Mouse (Mus musculus): Measurements from ENCODE around the gene Cybrd1.
A peak's percentile ranks its signal among the peaks of the same experiment; 100 is the strongest.

The Cybrd1 gene

GRCm38 (mm10) chr2:71123591-71123990, 5.9 kb downstream of the Cybrd1 start:
- DNase-seq: no peak

- no peak for DNase-seq
Measured at GRCm38 (mm10) chr2:71127779-71128534, 10.2 kb downstream of the Cybrd1 start.

- DNase-seq: no peak
Measured at GRCm38 (mm10) chr2:71130366-71130765, 12.6 kb downstream of the Cybrd1 start.

GRCm38 (mm10) chr2:71131866-71132496, 14.3 kb downstream of the Cybrd1 start:
- DNase-seq: no peak

- DNase-seq: peak; percentile 69
Measured at GRCm38 (mm10) chr2:71134041-71134505, 16.4 kb downstream of the Cybrd1 start.

GRCm38 (mm10) chr2:71134836-71135235, 17.1 kb downstream of the Cybrd1 start:
- DNase-seq: no peak

- no peak for DNase-seq
Measured at GRCm38 (mm10) chr2:71140622-71141021, 22.9 kb downstream of the Cybrd1 start.

- DNase-seq: no peak
Measured at GRCm38 (mm10) chr2:71142410-71142809, 24.7 kb downstream of the Cybrd1 start.

GRCm38 (mm10) chr2:71145853-71146252, 28.1 kb downstream of the Cybrd1 start:
- DNase-seq: no peak

GRCm38 (mm10) chr2:71146266-71146665, 28.5 kb downstream of the Cybrd1 start:
- peak; percentile 28 for DNase-seq

GRCm38 (mm10) chr2:71147816-71148215, 30.1 kb downstream of the Cybrd1 start:
- no peak for DNase-seq

- DNase-seq: no peak
Measured at GRCm38 (mm10) chr2:71152170-71152569, 34.4 kb downstream of the Cybrd1 start.

- DNase-seq: peak; percentile 76
Measured at GRCm38 (mm10) chr2:71155486-71155885, 37.8 kb downstream of the Cybrd1 start.

GRCm38 (mm10) chr2:71156446-71156845, 38.7 kb downstream of the Cybrd1 start:
- DNase-seq: no peak

- no peak for DNase-seq
Measured at GRCm38 (mm10) chr2:71157881-71158280, 40.2 kb downstream of the Cybrd1 start.

GRCm38 (mm10) chr2:71159576-71160306, 42.0 kb downstream of the Cybrd1 start:
- DNase-seq: no peak

GRCm38 (mm10) chr2:71160307-71160861, 42.7 kb downstream of the Cybrd1 start:
- no peak for DNase-seq

- no peak for DNase-seq
Measured at GRCm38 (mm10) chr2:71161558-71161957, 43.8 kb downstream of the Cybrd1 start.

- DNase-seq: no peak
Measured at GRCm38 (mm10) chr2:71162831-71163621, 45.3 kb downstream of the Cybrd1 start.

- DNase-seq: no peak
Measured at GRCm38 (mm10) chr2:71167211-71167610, 49.5 kb downstream of the Cybrd1 start.

- peak; percentile 6 for DNase-seq
Measured at GRCm38 (mm10) chr2:71168461-71169021, 50.8 kb downstream of the Cybrd1 start.

- no peak for DNase-seq
Measured at GRCm38 (mm10) chr2:71173031-71173430, 55.3 kb downstream of the Cybrd1 start.
